Mouse (Mus musculus) midbrain, embryonic 13.5 days (tissue): ENCODE results near the gene Tshz2. TPM values are rescaled to one million over a fixed set of nuclear protein-coding genes. Genes with fewer than 3 reads are reported as not detected.

Experiments used
- ATAC-seq: fragments of 200-750 bp; cut with Nextera tagmentation; 2 replicates; pipeline ENCODE4 v1.8.0; 2017; ENCODE audit warnings: mild to moderate bottlenecking, moderate TSS enrichment, moderate library complexity
- H3K27ac ChIP-seq: fragments of 300-500 bp; sonication (generic); 2 replicates; pipeline ENCODE4 v1.5.1; 2015; ENCODE audit warnings: inconsistent platforms, mild to moderate bottlenecking, moderate library complexity
- H3K27me3 ChIP-seq: fragments of 300-500 bp; sonication (generic); 2 replicates; pipeline ENCODE4 v1.6.1; 2015; ENCODE audit warnings: mild to moderate bottlenecking, inconsistent platforms
- H3K36me3 ChIP-seq: fragments of 300-500 bp; sonication (generic); 2 replicates; pipeline ENCODE4 v1.6.1; 2015; ENCODE audit warnings: mild to moderate bottlenecking, inconsistent platforms
- H3K4me1 ChIP-seq: fragments of 300-500 bp; sonication (generic); replicated peaks from 2 replicates; pipeline ENCODE4 v1.6.1; 2015; ENCODE audit warnings: inconsistent platforms
- H3K4me2 ChIP-seq: fragments of 300-500 bp; sonication (generic); replicated peaks from 2 replicates; pipeline ENCODE4 v1.6.1; 2015; ENCODE audit warnings: moderate library complexity, mild to moderate bottlenecking, inconsistent platforms
- H3K4me3 ChIP-seq: fragments of 300-500 bp; sonication (generic); replicated peaks from 2 replicates; pipeline ENCODE4 v1.5.1; 2015; ENCODE audit warnings: mild to moderate bottlenecking, inconsistent platforms
- H3K9ac ChIP-seq: fragments of 300-500 bp; sonication (generic); replicated peaks from 2 replicates; pipeline ENCODE4 v1.6.1; 2015; ENCODE audit warnings: mild to moderate bottlenecking, inconsistent platforms
- H3K9me3 ChIP-seq: fragments of 300-500 bp; sonication (generic); 2 replicates; pipeline ENCODE4 v1.6.1; 2016; ENCODE audit warnings: mild to moderate bottlenecking, inconsistent platforms
- WGBS: fragments of 180-500 bp; shearing (Covaris S2); methylation state at CpG from one replicate; pipeline ENCODE4 v1.1.7; 2015; 5-methylcytosine and 5-hydroxymethylcytosine counted together
- polyA plus RNA-seq: library from polyadenylated mRNA; unstranded; fragments of >200 nt; fragmentation: Nextera tagmentation; extraction: Ambion mirVana; gene quantifications from 2 replicates; pipeline ENCODE4 v1.2.1, GENCODE M21; 2015

Tshz2 gene
- polyA plus RNA-seq, 1 experiment from 2014 or later: 13.1 TPM

DNA sequence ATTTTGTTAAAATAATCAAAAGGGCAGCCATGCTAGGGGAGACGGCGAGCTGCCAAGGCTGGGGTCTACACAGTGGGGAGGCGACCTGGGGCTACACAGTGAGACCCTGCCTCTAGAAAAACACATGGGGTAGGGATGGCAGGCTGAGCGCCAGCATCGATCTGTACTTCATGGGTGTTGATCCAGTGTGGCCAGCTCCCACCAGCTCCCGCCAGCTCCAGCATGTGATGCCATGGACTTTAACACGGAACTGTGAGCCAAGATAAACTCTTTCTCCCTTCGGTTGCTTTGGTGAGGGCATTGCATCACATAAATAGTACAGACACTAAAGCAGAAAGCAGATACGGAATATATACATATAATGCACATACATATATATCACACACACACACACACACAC lies 462.1 kb downstream of the Tshz2 start:
- no peaks in the 10 kb centered on the region for H3K27me3 ChIP-seq
- 91% methylated on average over 9 of the region's 9 CpGs for WGBS
- no peaks in the 10 kb centered on the region for H3K9me3 ChIP-seq
- no peak overlapping the region for H3K4me2 ChIP-seq
- no peaks in the 10 kb centered on the region for H3K36me3 ChIP-seq
- no peak overlapping the region for H3K27ac ChIP-seq
- no peak overlapping the region for H3K9ac ChIP-seq
- no peak overlapping the region for H3K4me3 ChIP-seq
- ATAC-seq: no peak
- H3K4me1 ChIP-seq: no peaks in the 10 kb centered on the region

DNA sequence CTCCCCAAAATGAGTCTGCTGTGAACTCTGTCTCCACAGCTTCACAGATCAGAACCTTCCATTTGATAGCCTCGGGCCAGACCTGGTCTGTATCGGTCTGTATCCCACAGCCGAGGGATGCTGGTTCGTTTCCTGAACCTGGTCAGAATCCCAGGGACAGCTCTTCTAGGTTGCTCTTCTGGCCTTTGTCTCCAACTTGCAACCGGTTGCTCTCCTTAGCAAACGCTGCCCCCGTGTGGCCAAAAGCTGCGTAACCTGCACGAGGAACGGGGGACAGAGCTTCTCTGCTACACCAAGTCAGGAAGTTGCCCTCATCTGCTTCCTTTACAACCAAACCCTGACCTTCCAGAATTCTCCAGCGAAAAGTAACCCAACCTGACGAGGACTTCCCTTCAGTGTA lies 468.3 kb downstream of the Tshz2 start:
- Histone ChIP-seq H3K9me3 (no peaks in the 10 kb centered on the region), H3K4me2 (no peak overlapping the region), H3K9ac (no peak overlapping the region), H3K4me1 (no peaks in the 10 kb centered on the region), H3K4me3 (no peak overlapping the region), H3K36me3 (no peaks in the 10 kb centered on the region), H3K27me3 (no peaks in the 10 kb centered on the region), H3K27ac (no peak overlapping the region)
- ATAC-seq: peak; percentile 59
- 5% methylated on average over 12 of the region's 12 CpGs for WGBS

DNA sequence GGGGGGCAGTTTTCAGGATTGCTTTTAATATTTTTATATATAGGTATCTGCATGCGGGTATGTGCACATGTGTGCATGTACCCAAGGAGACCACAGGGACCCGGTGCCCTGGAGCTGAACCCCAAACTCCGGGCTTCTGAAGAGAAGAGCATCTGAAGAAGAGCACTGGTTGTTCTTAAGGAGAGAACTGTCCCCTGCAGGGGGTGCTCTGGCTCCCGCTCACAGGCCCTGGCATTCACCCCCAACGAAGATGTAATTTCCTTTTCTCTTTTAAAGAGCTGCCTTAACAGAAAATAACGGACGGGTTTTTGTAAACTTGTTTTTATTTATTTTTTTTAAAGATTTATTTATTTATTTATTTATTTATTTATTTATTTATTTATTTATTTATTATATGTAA lies 469.1 kb downstream of the Tshz2 start:
- Histone ChIP-seq H3K4me2 (no peak overlapping the region), H3K27me3 (no peaks in the 10 kb centered on the region), H3K27ac (no peak overlapping the region), H3K9me3 (no peaks in the 10 kb centered on the region), H3K4me1 (no peaks in the 10 kb centered on the region), H3K36me3 (0 out of 2 replicates have a peak, but pooled peaks cover 1% of the 10 kb centered on the region), H3K4me3 (no peak overlapping the region), H3K9ac (no peak overlapping the region)
- no peak for ATAC-seq
- 72% methylated on average over 7 of the region's 7 CpGs for WGBS

DNA sequence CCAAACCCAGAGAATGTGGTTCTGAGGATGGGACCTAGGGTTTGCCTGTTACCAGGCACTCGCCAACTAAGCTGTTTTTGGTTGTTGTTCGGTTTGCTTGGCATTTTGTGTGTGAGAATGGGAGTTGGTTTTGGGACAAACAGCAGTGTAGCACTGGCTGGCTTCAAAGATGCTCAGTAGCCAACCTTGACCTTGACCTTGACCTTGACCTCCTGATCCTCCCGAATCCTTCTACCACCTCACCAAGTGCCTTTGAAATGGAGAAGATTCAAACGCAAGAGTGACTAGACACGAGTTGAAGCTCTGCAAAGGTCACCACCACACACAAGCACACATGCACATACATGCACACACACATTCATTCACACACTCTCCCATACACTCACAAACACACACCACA lies 470.5 kb downstream of the Tshz2 start:
- WGBS: 81% methylated on average over 5 of the region's 5 CpGs
- H3K27me3 ChIP-seq: no peaks in the 10 kb centered on the region
- H3K4me2 ChIP-seq: no peak overlapping the region
- ATAC-seq: no peak
- H3K9me3 ChIP-seq: no peaks in the 10 kb centered on the region
- H3K27ac ChIP-seq: no peak overlapping the region
- H3K9ac ChIP-seq: no peak overlapping the region
- no peak overlapping the region for H3K4me3 ChIP-seq
- H3K36me3 ChIP-seq: 0 out of 2 replicates have a peak, but pooled peaks cover 5% of the 10 kb centered on the region
- H3K4me1 ChIP-seq: no peaks in the 10 kb centered on the region

DNA sequence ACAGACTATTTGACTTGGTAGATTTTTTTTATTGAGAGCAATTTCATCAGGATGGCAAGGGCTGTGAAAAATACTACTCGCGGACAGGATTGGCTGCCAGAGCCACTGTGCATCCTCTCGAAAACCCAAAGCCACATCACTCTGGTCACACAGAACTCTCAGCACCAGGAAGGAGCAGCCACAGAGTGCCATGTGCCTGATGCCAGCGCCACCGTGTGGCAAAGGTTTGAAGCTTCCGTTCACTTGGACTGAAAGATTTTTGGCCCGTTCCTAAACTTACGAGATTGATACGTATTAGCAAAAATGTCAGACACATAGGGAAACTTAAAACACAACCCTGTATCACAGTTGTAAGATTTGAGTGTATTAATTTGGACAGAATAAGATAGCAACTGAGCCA lies 471.0 kb downstream of the Tshz2 start:
- Histone ChIP-seq H3K36me3 (0 out of 2 replicates have a peak, but pooled peaks cover 5% of the 10 kb centered on the region), H3K4me2 (no peak overlapping the region), H3K4me1 (no peaks in the 10 kb centered on the region), H3K9me3 (no peaks in the 10 kb centered on the region), H3K27ac (no peak overlapping the region), H3K4me3 (no peak overlapping the region), H3K27me3 (no peaks in the 10 kb centered on the region), H3K9ac (no peak overlapping the region)
- ATAC-seq: no peak
- 53% methylated on average over 9 of the region's 9 CpGs for WGBS

DNA sequence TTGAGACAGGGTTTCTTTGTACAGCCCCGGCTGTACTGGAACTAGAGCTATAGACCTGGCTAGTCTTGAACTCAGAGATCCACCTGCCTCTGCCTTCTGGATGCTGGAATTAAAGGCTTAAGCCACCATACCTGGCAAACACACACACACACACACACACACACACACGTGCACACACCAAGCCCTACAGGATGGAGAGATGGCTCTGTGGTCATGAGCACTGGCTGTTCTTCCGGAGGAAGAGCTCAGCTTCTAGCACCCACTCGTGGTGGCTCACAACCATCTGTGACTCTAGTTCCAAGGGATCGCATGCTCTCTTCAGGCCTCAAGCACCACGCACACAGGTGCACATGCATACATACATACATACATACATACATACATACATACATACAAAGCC lies 471.6 kb downstream of the Tshz2 start:
- WGBS: 90% methylated on average over 6 of the region's 6 CpGs
- 0 out of 2 replicates have a peak, but pooled peaks cover 5% of the 10 kb centered on the region for H3K36me3 ChIP-seq

DNA sequence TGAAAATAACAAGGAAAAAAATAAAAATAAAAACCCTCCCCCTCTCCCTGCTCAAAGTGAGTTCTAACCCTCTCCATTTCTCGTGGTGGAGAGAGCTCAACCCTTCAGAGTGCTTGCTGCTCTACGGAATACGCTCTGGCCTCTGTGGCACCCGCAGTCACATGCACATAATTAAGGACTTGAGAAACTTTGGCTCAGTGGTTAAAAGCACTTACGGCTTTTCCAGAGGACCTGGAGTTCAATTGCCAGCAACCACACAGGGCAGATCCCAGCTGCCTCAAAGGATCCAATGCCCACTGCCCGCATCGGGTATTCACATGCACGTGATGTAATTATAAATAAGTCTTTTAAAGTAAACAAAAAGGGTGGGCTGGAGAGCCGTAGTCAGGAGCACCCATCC lies 473.2 kb downstream of the Tshz2 start:
- H3K27me3 ChIP-seq: no peaks in the 10 kb centered on the region
- H3K36me3 ChIP-seq: peaks cover 13% of the 10 kb centered on the region
- H3K9me3 ChIP-seq: no peaks in the 10 kb centered on the region
- 91% methylated on average over 9 of the region's 9 CpGs for WGBS
- H3K4me2 ChIP-seq: no peak overlapping the region
- H3K4me1 ChIP-seq: peaks cover 13% of the 10 kb centered on the region; the same call in 1 of the 2 replicates
- no peak overlapping the region for H3K27ac ChIP-seq
- no peak overlapping the region for H3K9ac ChIP-seq
- no peak for ATAC-seq
- H3K4me3 ChIP-seq: no peak overlapping the region

More for the DNA sequence above, 471.6 kb downstream of the Tshz2 start:
- 0 out of 2 replicates have a peak, but pooled peaks cover 4% of the 10 kb centered on the region for H3K4me1 ChIP-seq
- ATAC-seq: no peak; the same call in 1 of the 2 replicates
- no peaks in the 10 kb centered on the region for H3K9me3 ChIP-seq
- H3K4me3 ChIP-seq: no peak overlapping the region
- H3K27me3 ChIP-seq: no peaks in the 10 kb centered on the region
- H3K27ac ChIP-seq: no peak overlapping the region
- H3K9ac ChIP-seq: no peak overlapping the region
- no peak overlapping the region for H3K4me2 ChIP-seq

DNA sequence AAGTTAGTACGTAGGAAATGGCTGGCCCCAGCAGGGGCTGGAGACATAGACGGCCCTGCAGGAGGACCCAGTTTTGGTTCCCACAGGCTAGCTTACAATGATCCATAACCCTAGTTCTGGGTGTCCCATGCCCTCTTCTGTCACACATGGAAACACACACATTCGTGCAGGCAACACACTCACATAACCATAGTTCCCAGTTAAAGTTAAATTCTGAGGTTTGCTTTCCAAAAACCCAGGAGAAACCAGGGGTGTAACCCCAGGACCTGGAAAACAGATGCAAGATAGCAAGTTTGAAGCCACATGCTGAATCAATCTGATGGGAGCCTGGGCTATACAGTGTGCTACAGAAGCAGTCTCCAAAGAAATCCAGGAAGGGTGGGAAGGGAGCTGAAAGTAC lies 475.0 kb downstream of the Tshz2 start:
- H3K9ac ChIP-seq: no peak overlapping the region
- peaks cover 15% of the 10 kb centered on the region for H3K4me1 ChIP-seq
- no peaks in the 10 kb centered on the region for H3K27me3 ChIP-seq
- no peak overlapping the region for H3K4me3 ChIP-seq
- no peak for ATAC-seq
- no peak overlapping the region for H3K4me2 ChIP-seq
- WGBS: 90% methylated on average over 3 of the region's 3 CpGs
- H3K9me3 ChIP-seq: no peaks in the 10 kb centered on the region
- peaks cover 28% of the 10 kb centered on the region for H3K36me3 ChIP-seq
- no peak overlapping the region for H3K27ac ChIP-seq

DNA sequence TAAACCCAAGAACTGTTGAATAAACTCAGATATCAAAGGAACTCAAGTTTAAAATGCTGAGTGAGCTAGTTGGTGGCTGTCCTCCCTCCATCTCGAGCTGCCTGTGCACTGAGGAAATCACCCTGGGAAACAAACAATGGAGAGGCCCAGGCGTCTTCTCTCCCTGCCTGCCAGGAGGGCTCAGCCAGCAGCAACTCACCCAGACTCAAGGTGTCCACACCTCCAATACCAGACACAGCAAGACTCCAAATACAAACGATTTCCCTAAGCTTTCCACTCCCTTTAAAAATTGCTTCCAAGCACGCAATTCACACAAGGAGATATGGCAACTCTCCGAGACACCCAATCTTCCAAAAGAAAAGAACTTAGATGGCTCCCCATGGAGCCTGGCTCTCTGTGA lies 476.7 kb downstream of the Tshz2 start:
- no peak overlapping the region for H3K4me2 ChIP-seq
- H3K9ac ChIP-seq: no peak overlapping the region
- H3K36me3 ChIP-seq: peaks cover 45% of the 10 kb centered on the region
- H3K27me3 ChIP-seq: no peaks in the 10 kb centered on the region
- ATAC-seq: no peak
- H3K9me3 ChIP-seq: no peaks in the 10 kb centered on the region
- H3K4me1 ChIP-seq: peaks cover 21% of the 10 kb centered on the region
- 32% methylated on average over 5 of the region's 5 CpGs for WGBS
- H3K4me3 ChIP-seq: no peak overlapping the region
- H3K27ac ChIP-seq: no peak overlapping the region

DNA sequence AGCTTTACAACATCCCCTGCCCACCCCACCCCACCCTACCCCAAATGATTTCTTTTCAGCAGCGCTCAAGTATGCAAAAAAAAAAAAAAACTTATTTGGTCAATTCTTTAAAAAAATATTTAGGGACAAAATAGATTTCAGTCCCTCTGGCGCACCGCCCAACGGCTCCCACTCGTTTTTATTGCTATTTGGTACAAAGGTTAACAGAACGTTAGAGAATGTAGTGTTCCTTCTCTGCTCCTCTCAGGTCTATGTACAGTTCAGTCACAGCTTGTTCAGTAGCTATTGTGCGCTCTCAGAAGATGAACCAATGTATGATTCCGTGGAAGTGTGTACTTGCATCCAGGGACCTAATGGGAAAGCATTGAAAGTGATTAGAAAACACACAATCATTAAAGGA lies 477.5 kb downstream of the Tshz2 start:
- peaks cover 21% of the 10 kb centered on the region for H3K4me1 ChIP-seq
- H3K9ac ChIP-seq: no peak overlapping the region
- no peak overlapping the region for H3K27ac ChIP-seq
- H3K4me2 ChIP-seq: no peak overlapping the region
- ATAC-seq: no peak
- H3K4me3 ChIP-seq: no peak overlapping the region
- H3K9me3 ChIP-seq: no peaks in the 10 kb centered on the region
- WGBS: 91% methylated on average over 8 of the region's 8 CpGs
- H3K27me3 ChIP-seq: no peaks in the 10 kb centered on the region
- peaks cover 53% of the 10 kb centered on the region for H3K36me3 ChIP-seq

DNA sequence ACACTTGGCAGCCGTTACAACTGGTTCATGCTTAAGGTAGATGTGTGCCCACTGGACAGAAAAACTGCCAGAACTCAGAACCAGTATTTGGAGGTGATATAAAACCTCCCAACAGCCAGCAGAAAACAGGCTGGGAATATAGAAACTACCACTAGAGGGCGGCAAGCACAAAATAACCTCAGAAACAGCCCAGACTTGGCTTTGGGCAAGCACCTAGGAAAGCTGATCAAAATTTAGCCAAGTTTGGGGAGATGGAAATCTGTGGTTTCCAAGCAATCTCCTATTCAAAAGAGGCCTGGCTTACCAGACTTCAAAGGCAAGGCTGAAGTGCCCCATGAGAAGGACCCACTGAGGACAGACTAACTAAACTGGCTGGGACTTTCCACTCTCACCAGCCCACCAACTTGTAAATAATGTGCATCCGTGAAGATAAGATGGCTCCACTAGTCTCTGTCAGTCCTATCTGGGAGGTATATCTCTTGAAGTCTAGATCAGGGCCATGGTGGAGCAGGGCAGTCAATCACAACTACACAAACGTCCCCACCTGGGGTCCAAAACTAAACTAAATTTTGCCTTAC lies 484.0 kb downstream of the Tshz2 start:
- Histone ChIP-seq H3K4me2 (no peak overlapping the region), H3K27ac (no peak overlapping the region), H3K4me3 (no peak overlapping the region), H3K9me3 (no peaks in the 10 kb centered on the region), H3K36me3 (peaks cover 62% of the 10 kb centered on the region), H3K9ac (no peak overlapping the region), H3K4me1 (peaks cover 24% of the 10 kb centered on the region), H3K27me3 (no peaks in the 10 kb centered on the region)
- 48% methylated on average over 4 of the region's 4 CpGs for WGBS
- ATAC-seq: no peak

DNA sequence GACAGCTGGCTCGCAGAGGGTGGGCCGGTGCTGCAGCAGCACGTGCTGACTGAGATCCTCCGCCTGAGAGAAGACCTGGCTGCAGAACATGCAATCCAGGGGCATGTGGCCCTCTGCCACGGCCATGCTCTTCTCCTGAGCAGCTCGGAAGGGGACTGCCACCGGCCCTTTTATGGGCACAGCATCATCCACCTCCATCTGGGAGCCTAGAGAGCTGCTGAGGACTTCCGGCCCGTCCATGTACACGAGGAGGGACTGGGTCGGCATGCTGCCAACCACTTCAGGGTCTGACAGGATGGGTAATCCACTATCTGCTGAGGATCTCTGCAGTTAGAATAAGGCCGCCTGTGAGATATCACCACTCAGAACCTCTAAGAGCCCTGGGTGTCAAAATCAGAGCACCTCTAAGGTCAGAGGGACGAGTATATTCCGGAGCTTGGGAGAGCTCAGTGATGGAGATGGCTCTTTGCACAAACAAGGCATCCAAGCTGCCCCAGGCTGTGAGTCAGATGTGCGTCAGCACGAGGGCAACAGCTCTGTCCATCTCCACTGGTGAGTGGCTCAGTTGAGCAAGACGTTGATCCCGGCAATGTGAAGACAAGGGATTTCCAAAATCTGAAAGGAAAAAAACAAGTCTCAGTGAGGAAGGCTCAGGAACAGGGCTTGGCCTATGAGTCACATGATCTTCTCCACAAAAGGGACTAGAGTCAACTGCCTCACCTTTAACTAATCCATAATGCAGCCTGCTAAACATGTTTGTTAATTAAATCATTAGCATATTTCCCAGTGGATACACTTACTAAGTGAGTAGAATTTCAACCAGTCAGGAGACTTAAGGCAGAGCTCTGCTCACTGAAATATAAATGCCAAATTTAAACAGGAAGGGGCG lies 487.6 kb downstream of the Tshz2 start:
- ATAC-seq: no peak
- no peak overlapping the region for H3K27ac ChIP-seq
- no peak overlapping the region for H3K9ac ChIP-seq
- 88% methylated on average over 19 of the region's 19 CpGs for WGBS
- peaks cover 23% of the 10 kb centered on the region for H3K4me1 ChIP-seq
- no peaks in the 10 kb centered on the region for H3K9me3 ChIP-seq
- H3K36me3 ChIP-seq: peaks cover 33% of the 10 kb centered on the region
- no peak overlapping the region for H3K4me3 ChIP-seq
- no peak overlapping the region for H3K4me2 ChIP-seq
- H3K27me3 ChIP-seq: no peaks in the 10 kb centered on the region
